Mouse (Mus musculus) MEL (cell line): Measurements from ENCODE around the gene Gnb1l. TPM values are rescaled to one million over a fixed set of nuclear protein-coding genes. Genes with fewer than 3 reads are reported as not detected.

Source experiments
- DNase-seq: peaks from one replicate; pipeline ENCODE4 v3.0.0; 2011; ENCODE audit warnings: low read depth, low spot score
- H3K27ac ChIP-seq: 2 replicates; pipeline ENCODE4 v1.5.1; 2012; ENCODE audit warnings: low read depth, mild to moderate bottlenecking, control low read depth, low read length, moderate library complexity; ENCODE audit not compliant: control insufficient read depth
- H3K27me3 ChIP-seq, 2 experiments: fragments of 150-350 bp in 1 of 2; sonication (generic) in 1 of 2; 2 replicates each; pipeline ENCODE4 v1.6.1; 2012; ENCODE audit warnings: low read length in 2 of 2, mild to moderate bottlenecking in 2 of 2, improper control_type of control experiment in 1 of 2, moderate library complexity in 1 of 2; ENCODE audit not compliant: insufficient read depth in 2 of 2, control insufficient read depth in 1 of 2
- H3K36me3 ChIP-seq, 2 experiments: 2 replicates each; pipeline ENCODE4 v1.6.1; 2012 to 2014; ENCODE audit warnings: low read length in 2 of 2, improper control_type of control experiment in 1 of 2, inconsistent platforms in 1 of 2, mild to moderate bottlenecking in 1 of 2; ENCODE audit not compliant: insufficient read depth in 2 of 2, control insufficient read depth in 1 of 2
- H3K4me1 ChIP-seq, 2 experiments: fragments of 150-350 bp in 1 of 2; sonication (generic) in 1 of 2; 2 replicates each; pipeline ENCODE4 v1.6.1; 2012; ENCODE audit warnings: low read length in 2 of 2, improper control_type of control experiment in 1 of 2, mild to moderate bottlenecking in 1 of 2; ENCODE audit not compliant: insufficient read depth in 2 of 2, control insufficient read depth in 1 of 2
- H3K4me3 ChIP-seq, 2 experiments: fragments of 150-350 bp in 1 of 2; sonication (generic) in 1 of 2; 2 replicates each; pipeline ENCODE4 v1.5.1; 2012; ENCODE audit warnings: low read depth in 2 of 2, low read length in 2 of 2, mild to moderate bottlenecking in 2 of 2, moderate library complexity in 2 of 2, control low read depth in 1 of 2, improper control_type of control experiment in 1 of 2; ENCODE audit not compliant: control insufficient read depth in 1 of 2, insufficient read depth in 1 of 2
- H3K79me2 ChIP-seq: 2 replicates; pipeline ENCODE4 v1.6.1; 2012; ENCODE audit warnings: mild to moderate bottlenecking, low read length, moderate library complexity; ENCODE audit not compliant: control insufficient read depth, poor library complexity, insufficient read depth
- H3K9ac ChIP-seq: 2 replicates; pipeline ENCODE4 v1.6.1; 2012; ENCODE audit warnings: low read depth, mild to moderate bottlenecking, control low read depth, low read length, moderate library complexity; ENCODE audit not compliant: control insufficient read depth, poor library complexity, severe bottlenecking
- H3K9me3 ChIP-seq: fragments of 150-350 bp; sonication (generic); replicated peaks from 2 replicates; pipeline ENCODE4 v1.6.1; 2012; ENCODE audit warnings: mild to moderate bottlenecking, low read length, improper control_type of control experiment, moderate library complexity; ENCODE audit not compliant: insufficient read depth
- CHD2 ChIP-seq: IDR thresholded peaks from 2 replicates; pipeline ENCODE4 v1.6.1; 2011; ENCODE audit warnings: low read length, improper control_type of control experiment
- CTCF ChIP-seq, 3 experiments: IDR thresholded peaks in 2 of 3; conservative IDR thresholded peaks in 1 of 3; 2 replicates each; pipeline ENCODE4 v1.5.1; 2011 to 2012; ENCODE audit warnings: low read length in 3 of 3, low read depth in 2 of 3, mild to moderate bottlenecking in 2 of 3, improper control_type of control experiment in 1 of 3, inconsistent platforms in 1 of 3, mixed read lengths in 1 of 3, moderate library complexity in 1 of 3; ENCODE audit not compliant: control insufficient read depth in 1 of 3, insufficient read depth in 1 of 3, poor library complexity in 1 of 3, severe bottlenecking in 1 of 3
- EP300 ChIP-seq, 2 experiments: IDR thresholded peaks; 2 replicates each; pipeline ENCODE4 v1.6.1; 2011; ENCODE audit warnings: improper control_type of control experiment in 2 of 2, low read length in 2 of 2, low read depth in 1 of 2, mild to moderate bottlenecking in 1 of 2
- HCFC1 ChIP-seq: IDR thresholded peaks from 2 replicates; pipeline ENCODE4 v1.6.1; 2012; ENCODE audit warnings: low read depth, mild to moderate bottlenecking, inconsistent platforms, low read length, improper control_type of control experiment, moderate library complexity
- JUND ChIP-seq: IDR thresholded peaks from 2 replicates; pipeline ENCODE4 v1.6.1; 2011; ENCODE audit warnings: low read depth, mild to moderate bottlenecking, improper control_type of control experiment, low read length
- MAZ ChIP-seq: IDR thresholded peaks from 2 replicates; pipeline ENCODE4 v1.6.1; 2012; ENCODE audit warnings: low read depth, mild to moderate bottlenecking, inconsistent platforms, low read length, improper control_type of control experiment
- MYB ChIP-seq: IDR thresholded peaks from 2 replicates; pipeline ENCODE4 v1.6.1; 2011; ENCODE audit warnings: mild to moderate bottlenecking, low read depth, low read length, improper control_type of control experiment
- MYC ChIP-seq: IDR thresholded peaks from 2 replicates; pipeline ENCODE4 v1.6.1; 2011; ENCODE audit warnings: low read depth, mild to moderate bottlenecking, low read length, improper control_type of control experiment, moderate library complexity
- NELFE ChIP-seq: IDR thresholded peaks from 2 replicates; pipeline ENCODE4 v1.6.1; 2011; ENCODE audit warnings: low read depth, low read length, improper control_type of control experiment
- NRF1 ChIP-seq: IDR thresholded peaks from 2 replicates; pipeline ENCODE4 v1.6.1; 2014; ENCODE audit warnings: low read depth, mild to moderate bottlenecking, inconsistent platforms, low read length, improper control_type of control experiment, moderate library complexity; ENCODE audit not compliant: poor library complexity, insufficient read depth, severe bottlenecking
- POLR2AphosphoS2 ChIP-seq: IDR thresholded peaks from 2 replicates; pipeline ENCODE4 v1.6.1; 2011; ENCODE audit warnings: low read length, improper control_type of control experiment
- POLR2AphosphoS5 ChIP-seq: IDR thresholded peaks from 2 replicates; pipeline ENCODE4 v1.6.1; 2012; ENCODE audit warnings: low read depth, borderline replicate concordance, mild to moderate bottlenecking, inconsistent platforms, low read length, moderate library complexity, mixed read lengths
- RCOR1 ChIP-seq: IDR thresholded peaks from 2 replicates; pipeline ENCODE4 v1.6.1; 2012; ENCODE audit warnings: low read depth, mild to moderate bottlenecking, inconsistent platforms, low read length, improper control_type of control experiment
- TBP ChIP-seq: IDR thresholded peaks from 2 replicates; pipeline ENCODE4 v1.8.0; 2011; ENCODE audit warnings: low read depth, low read length, improper control_type of control experiment
- TCF12 ChIP-seq: IDR thresholded peaks from 2 replicates; pipeline ENCODE4 v1.6.1; 2014; ENCODE audit warnings: low read depth, mild to moderate bottlenecking, inconsistent platforms, low read length, improper control_type of control experiment, moderate library complexity
- UBTF ChIP-seq: IDR thresholded peaks from 2 replicates; pipeline ENCODE4 v1.6.1; 2012; ENCODE audit warnings: low read depth, mild to moderate bottlenecking, inconsistent platforms, low read length, improper control_type of control experiment, moderate library complexity, borderline replicate concordance; ENCODE audit not compliant: insufficient read depth
- ZKSCAN1 ChIP-seq: IDR thresholded peaks from 2 replicates; pipeline ENCODE4 v1.6.1; 2012; ENCODE audit warnings: low read depth, mild to moderate bottlenecking, inconsistent platforms, low read length, improper control_type of control experiment, moderate library complexity
- ZMIZ1 ChIP-seq: IDR thresholded peaks from 2 replicates; pipeline ENCODE4 v1.6.1; 2012; ENCODE audit warnings: low read depth, mild to moderate bottlenecking, inconsistent platforms, low read length, improper control_type of control experiment, moderate library complexity
- ZNF384 ChIP-seq: IDR thresholded peaks from 2 replicates; pipeline ENCODE4 v1.6.1; 2012; ENCODE audit warnings: low read depth, mild to moderate bottlenecking, inconsistent platforms, low read length, improper control_type of control experiment
- polyA plus RNA-seq, 2 experiments: library from polyadenylated mRNA; stranded (reverse) in 1 of 2; unstranded in 1 of 2; fragments of >175 nt in 1 of 2; fragments of >200 nt in 1 of 2; gene quantifications; 2 replicates each; pipeline versions ENCODE4 v1.2.1 to v1.2.4; 2012; ENCODE audit warnings: low replicate concordance in 2 of 2, low read depth in 1 of 2; ENCODE audit not compliant: insufficient read length in 2 of 2, insufficient read depth in 1 of 2, missing spikeins in 1 of 2
- total RNA-seq: library from RNA; depleted of rRNA; stranded (reverse); fragments of 300-350 nt; gene quantifications from 2 replicates; pipeline ENCODE4 v1.2.3, GENCODE M21; 2012

Gnb1l gene
- total and polyA plus RNA-seq, 3 experiments = 37.9 to 47.8 TPM; not detected in 1

DNA sequence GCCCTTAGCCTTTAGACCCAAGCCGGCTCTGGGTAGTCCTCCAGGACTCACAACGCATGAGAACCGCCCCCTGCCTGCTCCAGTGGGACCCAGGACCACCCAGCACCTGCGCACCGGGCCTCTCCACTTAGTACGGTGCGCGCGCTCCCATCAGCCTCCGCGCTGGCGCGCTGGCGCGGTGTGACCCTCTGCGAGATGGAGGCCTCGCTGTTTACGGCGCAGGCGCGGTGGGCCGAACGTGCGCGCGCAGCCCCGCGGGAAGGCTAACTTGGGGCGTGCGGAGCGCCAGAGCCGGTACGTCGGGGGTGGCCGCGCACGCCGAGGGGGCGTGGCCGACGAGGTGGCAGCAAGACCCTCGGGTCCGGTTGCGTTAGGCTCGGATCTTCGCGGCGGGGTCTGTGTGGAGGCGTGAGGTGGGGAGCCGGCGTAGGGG lies at the start of gene Gnb1l, which contains the start of gene Rtl10 (continued):
- TF ChIP-seq ZNF384 (no peak), HCFC1 (peak; percentile 84)

DNA sequence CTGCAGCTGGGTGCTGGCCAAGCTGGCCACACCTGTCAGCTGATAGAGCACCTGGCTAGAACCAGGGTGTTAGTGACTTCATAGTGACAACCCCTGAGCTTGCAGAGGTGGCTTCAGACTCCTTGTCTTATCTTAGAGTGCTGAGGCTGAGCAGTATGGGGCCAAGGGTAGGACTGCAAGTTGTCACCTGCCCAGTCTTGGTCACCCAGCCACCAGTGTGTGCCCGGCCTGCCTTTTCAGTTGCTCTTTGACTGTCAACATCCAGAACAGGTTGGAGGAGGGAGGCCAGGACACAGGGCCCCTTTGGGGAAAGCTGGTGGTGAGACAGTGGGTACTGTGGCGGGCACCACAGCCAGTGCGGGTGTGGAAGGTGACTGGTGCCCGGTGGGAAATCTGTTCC lies 49.5 kb upstream of the Gnb1l start:
- Histone ChIP-seq H3K27me3 (no peaks in the 10 kb centered on the region), H3K4me1 (no peaks in the 10 kb centered on the region), H3K9me3 (no peaks in the 10 kb centered on the region), H3K79me2 (no peaks in the 10 kb centered on the region), H3K9ac (no peak overlapping the region), H3K4me3 (no peak overlapping the region), H3K27ac (no peak overlapping the region), H3K36me3 (peaks cover 0 to 4% of the 10 kb centered on the region in 2 experiments; a peak in 1 of 4 replicates)
- TF ChIP-seq UBTF (no peak), CHD2 (no peak), RCOR1 (no peak), ZMIZ1 (no peak), ZKSCAN1 (no peak), CTCF (IDR thresholded peaks at IDR 0.05 in 2 of 3, conservative IDR thresholded peaks at IDR 0.05 in 1 of 3; ENCODE audit: control insufficient read depth in 1 of 3, insufficient read depth in 1 of 3, low read depth in 2 of 3, low read length in 3 of 3, poor library complexity in 1 of 3, severe bottlenecking in 1 of 3) (no peak), MAZ (no peak), MYB (no peak)
- no peak for DNase-seq

GRCm38 (mm10) chr16:18451486-18452181 lies 46.9 kb upstream of the Gnb1l start:
- H3K27me3 ChIP-seq = no peaks in the 10 kb centered on the region
- no peaks in the 10 kb centered on the region for H3K9me3 ChIP-seq
- no peak for DNase-seq
- H3K9ac ChIP-seq = no peak overlapping the region
- no peaks in the 10 kb centered on the region for H3K79me2 ChIP-seq
- no peaks in the 10 kb centered on the region for H3K4me1 ChIP-seq
- H3K4me3 ChIP-seq = no peak overlapping the region
- H3K27ac ChIP-seq = no peak overlapping the region
- H3K36me3 ChIP-seq = no peaks in the 10 kb centered on the region; a peak in 1 of 4 replicates
- TF ChIP-seq NRF1 = no peak
- no peak for TF ChIP-seq TCF12
- TF ChIP-seq RCOR1 = no peak
- no peak for TF ChIP-seq POLR2AphosphoS2
- TF ChIP-seq ZMIZ1 = no peak
- no peak for TF ChIP-seq JUND
- TF ChIP-seq NELFE = no peak
- no peak for TF ChIP-seq MYB
- no peak for TF ChIP-seq MYC
- no peak for TF ChIP-seq TBP
- no peak for TF ChIP-seq EP300 (IDR thresholded peaks at IDR 0.05; ENCODE audit: low read depth in 1 of 2, low read length in 2 of 2)
- no peak for TF ChIP-seq POLR2AphosphoS5
